Mouse (Mus musculus): ENCODE measurements around the gene Ccdc65. TPM values are rescaled to one million over a fixed set of nuclear protein-coding genes. Genes with fewer than 3 reads are reported as not detected.

Gene Ccdc65
- 0.48 TPM for polyA plus RNA-seq (2012; fragmentation: generic; extraction: Trizol)
- long read RNA-seq, experiment 1, partial matches to known transcripts = 0 of 2 reads
- long read RNA-seq, experiment 1, other reads (novel, unspliced or antisense) = 1 of 2 reads
- long read RNA-seq, experiment 2, partial matches to known transcripts = 0 of 1 reads
- long read RNA-seq, experiment 2, other reads (novel, unspliced or antisense) = 0 of 1 reads

DNA sequence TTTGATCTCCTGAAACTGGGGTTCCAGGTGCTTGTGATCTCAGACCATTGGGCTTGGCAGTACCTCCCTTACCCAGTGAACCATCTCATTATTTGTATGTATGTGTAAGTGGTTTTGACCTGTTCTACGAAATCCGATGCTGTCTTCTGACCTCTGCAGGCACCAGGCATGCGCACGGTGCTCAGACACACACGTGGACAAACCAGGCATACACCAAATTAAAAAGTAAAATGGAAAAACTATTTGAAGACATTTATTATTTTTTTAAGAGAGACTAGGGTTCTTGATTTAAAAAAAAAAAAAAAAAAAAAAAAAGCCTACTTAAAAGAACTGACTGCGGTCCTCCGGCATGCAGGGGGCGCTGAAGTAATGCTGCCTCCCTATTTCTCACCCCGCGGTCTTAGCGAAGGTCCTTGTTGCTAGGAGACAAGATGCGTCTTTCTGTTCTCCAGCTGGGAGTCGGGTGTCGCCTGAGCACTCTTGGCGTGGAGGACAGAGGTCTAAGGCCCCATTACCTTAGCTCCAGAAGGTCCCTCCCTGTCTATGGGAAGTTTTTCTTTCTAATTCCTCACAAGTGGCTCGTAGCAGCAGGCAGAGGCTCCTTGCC, at the start of gene Ccdc65:
Ccdc65 (plus strand) TSS at position 442 of the 607 bp plus-strand sequence.
- Histone ChIP-seq H3K4me3 (ENCODE audit: insufficient read depth, poor library complexity, severe bottlenecking) (no peak within 1 kb of the TSS), H3K79me2 (ENCODE audit: control insufficient read depth, insufficient read depth) (no peaks in the 10 kb centered on the region), H3ac (ENCODE audit: control insufficient read depth, insufficient read length, low read depth) (no peak within 1 kb of the TSS), H3K79me3 (ENCODE audit: low read depth) (no peaks in the 10 kb centered on the region), H3K27me3 (ENCODE audit: control insufficient read depth, insufficient read depth, insufficient read length) (no peaks in the 10 kb centered on the region), H3K36me3 (ENCODE audit: control insufficient read depth, insufficient read depth) (no peaks in the 10 kb centered on the region)
- TF ChIP-seq CTCF (IDR thresholded peaks at IDR 0.05; ENCODE audit: control insufficient read depth, insufficient read depth, insufficient read length) (peak; percentile 40), MYOG (IDR thresholded peaks at IDR 0.05; ENCODE audit: control insufficient read depth, extremely low read depth, insufficient read length) (no peak), MAX (IDR thresholded peaks at IDR 0.05) (peak; percentile 43)

DNA sequence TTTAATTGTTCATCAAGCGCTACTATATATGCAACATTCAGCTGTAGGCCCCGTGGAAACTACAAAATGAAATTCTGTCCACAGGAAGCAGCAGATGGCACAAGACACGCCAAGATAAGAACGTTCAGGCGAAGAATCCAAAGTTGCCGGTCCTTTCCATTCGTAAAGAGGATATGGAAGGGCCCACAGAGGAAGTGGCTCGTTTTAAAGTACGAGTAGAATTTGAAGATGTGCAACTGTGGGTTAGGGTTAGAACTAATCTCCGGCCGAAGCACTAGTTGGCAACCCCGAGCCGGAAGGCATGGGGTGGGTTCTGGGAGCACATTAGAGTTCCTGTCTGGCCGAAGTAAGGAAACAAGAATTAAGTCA, 45.8 kb upstream of the Ccdc65 start:
- Histone ChIP-seq H3ac (ENCODE audit: control insufficient read depth, insufficient read length, low read depth) (peak overlapping the region; percentile 87), H3K79me3 (ENCODE audit: low read depth) (peaks cover 35% of the 10 kb centered on the region), H3K79me2 (ENCODE audit: control insufficient read depth, insufficient read depth) (peaks cover 46% of the 10 kb centered on the region), H3K4me3 (ENCODE audit: insufficient read depth, poor library complexity, severe bottlenecking) (peak overlapping the region; percentile 94), H3K27me3 (ENCODE audit: control insufficient read depth, insufficient read depth, insufficient read length) (no peaks in the 10 kb centered on the region), H3K36me3 (ENCODE audit: control insufficient read depth, insufficient read depth) (peaks cover 42% of the 10 kb centered on the region)
- TF ChIP-seq USF1 (IDR thresholded peaks at IDR 0.05; ENCODE audit: low read depth) = no peak
- no peak for TF ChIP-seq MAX (IDR thresholded peaks at IDR 0.05)
- no peak for TF ChIP-seq CEBPB (IDR thresholded peaks at IDR 0.05; ENCODE audit: low read depth)
- TF ChIP-seq CTCF (IDR thresholded peaks at IDR 0.05; ENCODE audit: control insufficient read depth, insufficient read depth, insufficient read length) = no peak

DNA sequence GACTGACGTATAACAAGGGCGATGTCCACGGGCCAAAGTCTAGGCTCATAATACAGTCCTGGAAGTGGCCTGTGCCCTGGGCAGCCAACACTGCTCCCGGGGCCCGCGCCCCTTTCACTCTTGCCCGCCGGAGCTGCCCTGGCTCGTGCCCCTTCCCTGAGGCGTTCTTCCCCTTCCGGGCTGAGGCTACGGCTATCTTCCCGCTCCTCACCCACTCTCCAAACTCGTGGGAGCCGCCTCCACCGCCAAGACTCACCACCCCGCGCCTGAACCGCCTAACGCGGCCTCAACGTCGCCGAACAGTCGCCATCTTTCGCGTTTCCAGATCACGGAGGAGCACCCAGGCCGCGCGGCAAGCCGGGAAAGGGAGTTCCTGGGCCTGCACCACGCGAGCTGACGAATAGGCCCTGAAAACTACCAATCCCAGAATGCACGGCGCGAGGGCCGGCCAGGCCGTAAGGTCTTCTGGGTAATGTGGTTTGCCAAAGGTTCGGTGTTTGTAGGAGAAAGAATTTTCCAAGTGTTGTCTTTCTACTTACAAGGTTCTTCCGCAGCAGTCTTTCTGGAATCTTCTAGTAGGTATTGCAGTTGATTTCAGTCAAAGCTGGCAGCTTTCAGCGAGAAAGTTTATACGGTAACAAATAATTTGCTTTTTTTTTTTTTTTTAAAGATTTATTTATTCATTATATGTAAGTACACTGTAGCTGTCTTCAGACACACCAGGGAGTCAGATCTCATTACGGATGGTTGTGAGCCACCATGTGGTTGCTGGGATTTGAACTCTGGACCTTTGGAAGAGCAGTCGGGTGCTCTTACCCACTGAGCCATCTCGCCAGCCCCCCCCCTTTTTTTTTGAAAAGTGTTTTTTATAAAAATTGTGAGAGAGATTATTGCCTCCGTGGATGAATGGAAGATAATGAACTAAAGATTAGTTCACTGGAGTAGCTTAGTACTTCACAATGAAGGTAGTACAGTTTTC, 45.2 kb upstream of the Ccdc65 start, which contains the start of gene Ddx23:
Ddx23 (minus strand) TSS at position 328 of the 979 bp plus-strand sequence.
- Histone ChIP-seq H3ac (ENCODE audit: control insufficient read depth, insufficient read length, low read depth) (peak within 1 kb of the TSS; percentile 87), H3K79me2 (ENCODE audit: control insufficient read depth, insufficient read depth) (peaks cover 46% of the 10 kb centered on the region), H3K79me3 (ENCODE audit: low read depth) (peaks cover 35% of the 10 kb centered on the region), H3K27me3 (ENCODE audit: control insufficient read depth, insufficient read depth, insufficient read length) (no peaks in the 10 kb centered on the region), H3K4me3 (ENCODE audit: insufficient read depth, poor library complexity, severe bottlenecking) (peak within 1 kb of the TSS; percentile 94), H3K36me3 (ENCODE audit: control insufficient read depth, insufficient read depth) (peaks cover 35% of the 10 kb centered on the region)
- TF ChIP-seq CTCF (IDR thresholded peaks at IDR 0.05; ENCODE audit: control insufficient read depth, insufficient read depth, insufficient read length) = no peak
- TF ChIP-seq USF1 (IDR thresholded peaks at IDR 0.05; ENCODE audit: low read depth) = peak; percentile 10
- TF ChIP-seq FOSL1 (IDR thresholded peaks at IDR 0.05; ENCODE audit: insufficient read depth, low read length, poor library complexity, severe bottlenecking) = no peak
- TF ChIP-seq MYOG (IDR thresholded peaks at IDR 0.05; ENCODE audit: control insufficient read depth, extremely low read depth, insufficient read length) = no peak
- TF ChIP-seq MYOD1 (IDR thresholded peaks at IDR 0.05; ENCODE audit: control insufficient read depth, insufficient read length, low read depth) = no peak
- no peak for TF ChIP-seq CEBPB (IDR thresholded peaks at IDR 0.05; ENCODE audit: low read depth)
- peak; percentile 83 for TF ChIP-seq MAX (IDR thresholded peaks at IDR 0.05)

DNA sequence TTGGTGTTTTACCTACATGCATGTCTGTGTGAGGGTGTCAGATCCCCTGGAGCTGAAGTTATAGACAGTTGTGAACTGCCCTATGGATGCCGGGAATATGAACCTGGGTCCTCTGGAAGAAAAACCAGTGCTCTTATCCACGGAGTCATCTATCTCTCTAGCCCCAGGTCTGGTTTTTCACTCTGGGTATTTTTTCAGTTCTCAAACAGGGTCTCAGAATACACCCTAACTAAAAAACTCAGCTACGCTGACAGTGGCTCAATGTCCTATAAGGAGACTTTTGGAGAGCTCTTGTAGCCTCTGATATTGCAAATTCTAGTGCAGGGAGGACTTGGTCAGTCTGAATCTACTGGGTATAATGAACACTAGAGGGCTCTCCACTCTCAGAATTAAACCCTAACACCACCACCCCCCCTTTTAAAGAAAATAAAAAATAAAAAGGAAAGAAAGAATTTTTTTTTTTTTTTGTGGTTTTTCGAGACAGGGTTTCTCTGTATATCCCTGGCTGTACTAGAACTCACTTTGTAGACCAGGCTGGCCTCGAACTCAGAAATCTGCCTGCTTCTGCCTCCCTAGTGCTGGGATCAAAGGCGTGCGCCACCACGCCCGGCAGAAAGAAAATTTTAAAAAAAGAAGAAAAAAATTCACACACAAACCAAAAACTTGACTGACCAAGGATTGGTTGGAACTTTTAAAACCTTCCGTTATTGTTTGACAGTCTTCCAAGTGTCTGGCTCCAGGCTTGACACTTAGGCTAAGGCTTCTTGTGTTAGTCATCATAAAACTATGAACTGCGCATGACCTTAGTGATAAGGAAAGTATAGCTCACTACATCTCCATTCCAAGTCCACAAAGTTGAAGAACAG, 43.7 kb upstream of the Ccdc65 start:
- TF ChIP-seq FOSL1 (IDR thresholded peaks at IDR 0.05; ENCODE audit: insufficient read depth, low read length, poor library complexity, severe bottlenecking) = no peak
- peak; percentile 14 for TF ChIP-seq CTCF (IDR thresholded peaks at IDR 0.05; ENCODE audit: control insufficient read depth, insufficient read depth, insufficient read length)
- TF ChIP-seq MYOG (IDR thresholded peaks at IDR 0.05; ENCODE audit: control insufficient read depth, extremely low read depth, insufficient read length) = no peak
- TF ChIP-seq CEBPB (IDR thresholded peaks at IDR 0.05; ENCODE audit: low read depth) = no peak
- H3K27me3 ChIP-seq (ENCODE audit: control insufficient read depth, insufficient read depth, insufficient read length) = no peaks in the 10 kb centered on the region

DNA sequence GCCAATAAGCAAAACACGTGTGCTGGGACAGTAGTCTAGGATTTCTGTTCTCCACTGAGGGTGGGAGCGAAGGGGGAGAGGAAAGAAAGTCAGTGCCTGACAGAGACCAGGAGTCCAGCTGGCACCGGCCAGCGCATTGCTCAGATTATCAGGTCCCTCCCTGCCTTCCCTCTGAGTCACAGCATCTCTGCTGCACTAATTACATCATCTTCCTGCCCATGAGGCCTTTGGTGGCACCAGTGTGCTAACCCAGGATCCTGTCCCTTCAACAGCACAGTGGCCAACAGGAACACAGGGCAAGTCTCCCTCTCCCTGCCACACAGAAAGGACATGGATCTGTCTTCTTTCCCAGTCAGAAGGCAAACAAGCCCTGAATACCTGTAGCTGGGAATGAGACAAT, 35.4 kb upstream of the Ccdc65 start:
- Histone ChIP-seq H3K27me3 (ENCODE audit: control insufficient read depth, insufficient read depth, insufficient read length) (no peaks in the 10 kb centered on the region), H3ac (ENCODE audit: control insufficient read depth, insufficient read length, low read depth) (peak overlapping the region; percentile 44)

More for the DNA sequence above, 43.7 kb upstream of the Ccdc65 start:
- peaks cover 29% of the 10 kb centered on the region for H3K79me3 ChIP-seq (ENCODE audit: low read depth)
- no peak overlapping the region for H3ac ChIP-seq (ENCODE audit: control insufficient read depth, insufficient read length, low read depth)
- H3K79me2 ChIP-seq (ENCODE audit: control insufficient read depth, insufficient read depth) = peaks cover 35% of the 10 kb centered on the region
- no peak overlapping the region for H3K4me3 ChIP-seq (ENCODE audit: insufficient read depth, poor library complexity, severe bottlenecking)
- H3K36me3 ChIP-seq (ENCODE audit: control insufficient read depth, insufficient read depth) = peaks cover 21% of the 10 kb centered on the region

More for the DNA sequence above, 35.4 kb upstream of the Ccdc65 start:
- no peaks in the 10 kb centered on the region for H3K79me2 ChIP-seq (ENCODE audit: control insufficient read depth, insufficient read depth)
- TF ChIP-seq FOSL1 (IDR thresholded peaks at IDR 0.05; ENCODE audit: insufficient read depth, low read length, poor library complexity, severe bottlenecking) (no peak), MYOG (IDR thresholded peaks at IDR 0.05; ENCODE audit: control insufficient read depth, extremely low read depth, insufficient read length) (no peak), CEBPB (IDR thresholded peaks at IDR 0.05; ENCODE audit: low read depth) (peak; percentile 83), MYOD1 (IDR thresholded peaks at IDR 0.05; ENCODE audit: control insufficient read depth, insufficient read length, low read depth) (peak; percentile 49), MAX (IDR thresholded peaks at IDR 0.05) (peak; percentile 95)
- H3K4me3 ChIP-seq (ENCODE audit: insufficient read depth, poor library complexity, severe bottlenecking) = no peak overlapping the region
- peaks cover 5% of the 10 kb centered on the region for H3K36me3 ChIP-seq (ENCODE audit: control insufficient read depth, insufficient read depth)
- H3K79me3 ChIP-seq (ENCODE audit: low read depth) = no peaks in the 10 kb centered on the region

Measured in C2C12 (cell line).